Mouse (Mus musculus) brain, embryonic 14.5 days (tissue): ENCODE measurements at regions not wholly inside any gene's neighbourhood (a gene's known extent, or its start where the extent isn't known, plus 50 kb on each side); places are given as distances from the start of the nearest gene placed in this dataset.

ENCODE experiments used
- DNase-seq: peaks from one replicate; pipeline ENCODE4 v3.0.0-alpha.2; 2011; ENCODE audit warnings: low read depth
- CTCF ChIP-seq: fragments of 200-500 bp; IDR thresholded peaks from 2 replicates; pipeline ENCODE4 v1.5.1; 2012; ENCODE audit warnings: inconsistent platforms, mild to moderate bottlenecking, moderate library complexity, borderline replicate concordance; ENCODE audit not compliant: insufficient read depth, insufficient read length; ENCODE audit errors: extremely low read depth
- POLR2A ChIP-seq: fragments of 200-500 bp; IDR thresholded peaks from 2 replicates; pipeline ENCODE4 v1.6.1; 2012; ENCODE audit warnings: mild to moderate bottlenecking, inconsistent platforms, borderline replicate concordance; ENCODE audit not compliant: poor library complexity, insufficient read depth, insufficient read length, severe bottlenecking; ENCODE audit errors: extremely low read depth

DNA sequence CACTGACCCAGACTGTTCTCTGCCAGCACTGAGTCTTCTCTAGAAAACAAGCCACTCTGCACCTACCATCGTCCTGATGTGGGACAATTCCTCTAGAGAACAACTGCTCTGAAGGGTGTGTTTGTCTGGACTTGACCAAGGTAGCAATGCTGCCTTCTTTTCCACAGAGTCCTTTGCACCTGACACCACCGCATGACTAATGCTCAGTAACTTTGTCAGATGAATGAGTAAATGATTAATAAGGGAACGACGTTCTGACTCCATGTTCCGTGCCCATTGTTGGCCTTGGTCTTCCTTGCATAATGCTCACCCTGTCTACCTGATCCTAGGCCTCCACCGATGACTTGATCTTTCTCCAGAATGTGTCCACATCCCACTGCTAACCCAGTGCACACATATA lies 67.2 kb upstream of the Frmd6 start:
- no peak for TF ChIP-seq CTCF
- TF ChIP-seq POLR2A = no peak
- no peak for DNase-seq

DNA sequence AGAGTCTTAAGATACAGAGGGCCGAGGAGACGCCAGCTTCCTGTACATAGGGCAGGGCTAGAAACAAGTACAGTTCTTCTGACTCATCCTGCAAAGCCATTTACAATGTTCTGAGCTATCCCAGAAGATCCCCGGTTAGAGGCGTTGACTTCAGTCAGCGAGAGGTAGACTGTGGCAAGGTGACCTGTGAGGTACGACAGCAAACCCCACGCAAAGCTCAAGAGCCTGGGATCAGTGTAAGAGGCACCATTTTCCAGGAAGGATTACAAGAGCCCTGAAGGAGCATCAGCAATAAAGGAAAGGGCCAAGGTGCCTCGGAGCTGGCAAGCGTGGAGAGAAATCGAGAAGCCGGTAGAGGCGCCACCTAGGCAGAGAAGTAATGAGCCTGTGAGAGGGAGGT lies 61.8 kb upstream of the Frmd6 start:
- DNase-seq = no peak
- TF ChIP-seq CTCF = no peak
- TF ChIP-seq POLR2A = no peak

DNA sequence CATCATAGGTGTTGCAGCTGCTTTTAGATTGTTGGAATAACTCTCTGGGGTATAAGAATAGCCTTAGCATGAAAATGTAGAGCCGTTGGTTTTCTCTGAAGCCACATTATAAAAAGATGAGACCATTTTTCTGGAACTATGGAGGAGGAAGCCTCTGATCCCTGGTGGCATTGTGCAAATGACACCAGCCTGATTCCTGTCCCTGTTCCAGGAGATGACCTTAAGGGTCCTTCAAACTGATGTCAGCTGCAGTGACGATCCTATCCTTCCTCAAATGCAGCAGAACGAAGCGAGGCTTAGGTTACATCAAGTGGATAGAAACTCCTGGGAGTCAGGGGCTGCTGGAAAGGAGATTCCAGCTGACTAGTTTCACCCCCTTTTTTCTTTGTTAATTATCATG lies 59.0 kb upstream of the Frmd6 start:
- TF ChIP-seq POLR2A (no peak), CTCF (no peak)
- no peak for DNase-seq

DNA sequence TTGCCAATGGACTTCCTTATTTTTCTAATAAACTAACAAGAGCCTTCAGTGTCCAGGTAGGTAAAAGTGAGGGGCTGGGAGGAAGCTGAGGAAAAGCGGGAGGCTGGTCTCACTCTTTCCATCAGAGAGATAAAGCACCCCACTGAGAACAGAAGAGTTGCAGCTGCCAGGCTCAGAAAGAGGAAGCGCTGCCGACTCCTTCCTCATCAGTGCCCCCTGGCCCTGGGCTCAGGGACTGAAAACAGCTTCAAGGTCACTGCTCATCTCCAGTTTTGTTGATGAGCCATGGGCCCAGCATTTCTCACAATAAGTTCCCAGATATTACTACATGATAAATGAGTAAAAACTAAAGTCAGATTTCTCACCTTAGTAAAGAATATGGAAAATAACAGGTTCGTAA lies 57.4 kb upstream of the Frmd6 start:
- DNase-seq = no peak
- no peak for TF ChIP-seq CTCF
- no peak for TF ChIP-seq POLR2A

DNA sequence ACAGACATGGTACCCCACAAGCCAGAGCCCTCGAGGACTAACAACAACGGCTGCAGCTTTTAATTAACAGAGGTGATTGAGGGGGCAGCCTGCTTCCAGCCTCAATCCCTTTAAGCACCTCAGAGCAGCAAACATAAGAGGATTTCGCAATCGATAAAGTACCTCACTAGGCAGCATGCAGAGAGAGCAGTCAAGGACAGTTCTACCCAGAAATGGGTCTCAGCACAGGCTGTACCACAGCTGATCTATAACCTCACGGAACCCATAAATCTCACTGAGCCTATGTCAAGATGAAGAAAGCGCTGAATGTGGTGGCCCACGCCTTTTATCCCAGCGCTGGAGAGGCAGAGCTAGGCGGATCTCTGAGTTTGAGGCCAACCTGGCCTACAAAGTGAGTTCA lies 56.6 kb upstream of the Frmd6 start:
- TF ChIP-seq CTCF (no peak), POLR2A (no peak)
- no peak for DNase-seq

DNA sequence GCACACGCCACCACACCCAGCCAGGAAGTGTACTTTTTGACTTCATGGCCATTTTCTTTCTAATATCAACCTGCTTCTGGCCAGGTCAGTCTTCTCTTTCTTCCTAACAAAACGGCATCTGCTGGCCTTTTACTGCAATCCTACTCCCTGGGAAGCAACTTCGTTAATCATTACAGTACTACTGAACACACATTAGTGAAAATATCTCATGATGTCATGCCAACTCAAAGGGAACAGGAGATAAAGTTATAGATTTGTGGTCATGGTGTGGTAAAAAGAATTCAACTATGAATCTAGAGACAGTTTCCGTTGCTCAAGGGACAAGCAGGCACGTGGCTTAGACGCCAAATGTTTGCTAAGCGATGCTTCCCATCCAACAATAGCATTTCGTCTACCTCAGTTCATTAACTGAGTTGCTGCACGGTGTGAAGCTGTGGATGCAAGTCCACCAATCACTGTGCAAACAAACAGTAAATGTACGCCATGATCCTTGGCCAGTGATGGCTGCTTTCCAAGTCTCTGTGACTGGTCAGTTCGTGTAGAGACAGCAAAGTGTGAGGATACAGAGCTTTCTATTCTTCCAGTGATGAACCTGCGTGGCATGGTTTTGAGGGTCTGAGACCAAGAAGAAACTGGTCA lies 55.7 kb upstream of the Frmd6 start:
- no peak for DNase-seq
- no peak for TF ChIP-seq CTCF
- no peak for TF ChIP-seq POLR2A

DNA sequence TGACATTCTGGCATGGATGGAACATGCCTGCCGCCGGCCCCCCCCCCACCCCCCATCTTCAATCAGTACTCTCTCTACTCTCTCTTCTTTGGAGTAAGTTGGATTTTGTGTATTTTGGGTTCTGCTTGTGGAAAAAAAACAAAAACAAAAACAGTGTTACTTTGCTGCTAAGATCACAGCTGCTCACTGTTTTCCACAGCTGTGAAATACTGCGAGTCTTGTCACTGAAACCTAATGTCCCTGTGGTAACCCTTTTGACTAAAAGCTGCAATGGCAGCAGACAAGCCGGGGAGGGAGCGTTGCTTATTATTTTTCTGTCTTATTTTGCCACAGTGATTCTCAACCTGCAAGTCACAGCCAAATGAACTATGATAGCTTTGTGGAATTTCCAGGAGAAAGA lies 51.3 kb upstream of the Frmd6 start:
- TF ChIP-seq POLR2A (no peak), CTCF (no peak)
- no peak for DNase-seq

DNA sequence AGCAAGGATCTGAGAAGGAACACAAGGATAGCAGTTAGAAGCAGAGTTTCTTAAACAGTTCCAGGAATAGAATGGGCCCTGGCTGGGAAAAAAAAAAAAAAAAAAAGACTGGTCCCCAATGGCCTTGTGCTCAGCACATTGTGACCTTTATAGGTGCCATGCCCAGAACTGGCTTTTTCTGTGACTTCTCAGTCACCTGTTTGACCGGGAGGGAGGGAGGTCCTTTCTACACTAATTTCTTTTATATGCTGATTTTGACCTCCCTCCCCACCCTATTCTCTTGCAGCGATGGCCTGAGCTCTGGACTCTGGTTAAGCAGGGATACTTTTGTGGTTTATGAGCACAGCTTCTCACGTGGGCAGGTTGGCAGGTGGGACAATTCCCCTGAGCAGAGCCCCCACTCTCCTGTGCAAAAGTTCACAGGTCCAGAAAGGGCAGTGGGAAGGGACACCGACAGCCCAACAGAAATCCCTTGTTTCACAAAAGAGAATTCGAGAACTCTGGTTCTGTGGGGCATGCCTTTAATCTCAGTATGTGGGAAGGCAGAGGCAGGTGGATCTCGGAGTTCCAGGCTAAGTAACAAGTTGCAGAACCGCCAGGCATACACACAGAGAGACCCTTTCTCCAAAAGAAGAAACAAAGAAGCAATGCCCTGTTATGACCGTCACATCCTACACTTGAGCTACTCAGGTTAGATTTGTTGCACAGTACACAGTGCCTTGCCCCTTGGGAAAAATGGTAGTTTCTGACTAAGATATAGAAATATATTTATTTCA lies 50.3 kb upstream of the Frmd6 start:
- TF ChIP-seq CTCF (no peak), POLR2A (no peak)
- no peak for DNase-seq
